Mouse (Mus musculus) cerebellum, adult 2 months (tissue): ENCODE results near the gene Atg101.

ENCODE experiments used
- CTCF ChIP-seq: fragments of 200-500 bp; IDR thresholded peaks from 2 replicates; pipeline ENCODE4 v1.5.1; 2011; ENCODE audit warnings: low read depth, mild to moderate bottlenecking, control low read depth, low read length, moderate library complexity, borderline replicate concordance; ENCODE audit not compliant: insufficient read depth
- POLR2A ChIP-seq: fragments of 200-500 bp; IDR thresholded peaks from 2 replicates; pipeline ENCODE4 v1.6.1; 2011; ENCODE audit warnings: low read length, control low read depth, borderline replicate concordance; ENCODE audit not compliant: insufficient read depth

DNA sequence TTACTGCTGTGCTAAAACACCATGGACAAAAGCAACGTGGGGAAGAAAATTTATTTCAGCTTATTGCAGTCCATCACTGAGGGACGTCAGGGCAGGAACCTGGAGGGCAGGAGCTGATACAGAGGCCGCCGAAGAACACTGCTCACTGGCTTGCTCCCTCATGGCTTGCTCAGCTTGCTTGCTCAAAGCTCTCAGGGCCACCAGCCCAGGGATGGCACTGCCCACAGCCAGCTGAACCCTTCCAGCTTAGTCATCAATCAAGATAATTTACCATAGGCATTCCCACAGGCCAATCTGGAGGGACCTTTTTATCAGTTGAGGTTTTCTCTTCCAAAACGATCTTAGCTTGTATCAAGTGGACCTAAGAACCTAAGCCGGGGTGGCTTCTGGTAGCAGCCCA, 27.9 kb downstream of the Atg101 start:
- TF ChIP-seq POLR2A (no peak), CTCF (no peak)
